In genomic region chr2:26908710-26909386, GRCm38 (mm10) we compare ENCODE assay signal across 9 mouse cellular contexts. TPM values are rescaled to one million over a fixed set of nuclear protein-coding genes. Genes with fewer than 3 reads are reported as not detected.
DNase-seq lines count a peak whose midpoint lies in the region; ATAC-seq and TF ChIP-seq lines count a peak whose summit lies in the region.
"Had no signal": no experiment of that assay in that cellular context is flagged by ENCODE, and none has a peak within 500 bp of the region (broad histone marks: within the 10 kb centered on the region; RNA-seq: fewer than 3 reads in every experiment).

No protein-coding gene starts in this region.

- no peaks in the 10 kb centered on the region for H3K9me3 ChIP-seq in limb, embryonic 14.5 days (ENCODE audit: control insufficient read depth, low read length)
- no peaks in the 10 kb centered on the region for H3K9me3 ChIP-seq in stomach, postnatal 0 days (ENCODE audit: control insufficient read depth, low read length)

- H3K27me3 ChIP-seq in limb, embryonic 14.5 days (ENCODE audit: control insufficient read depth, insufficient read depth, low read length), result no peaks in the 10 kb centered on the region
- no peaks in the 10 kb centered on the region for H3K27me3 ChIP-seq in stomach, postnatal 0 days (ENCODE audit: control insufficient read depth, insufficient read depth, low read length)

- no peak for TF ChIP-seq POLR2A in embryonic fibroblast, embryonic 13.5 days (IDR thresholded peaks at IDR 0.05; ENCODE audit: low read depth, low read length)
- TF ChIP-seq POLR2A in limb, embryonic 14.5 days (IDR thresholded peaks at IDR 0.05; ENCODE audit: borderline replicate concordance, extremely low read depth, insufficient read depth, insufficient read length), result no peak

- H3K36me3 ChIP-seq in limb, embryonic 14.5 days (ENCODE audit: control insufficient read depth, insufficient read depth, low read length), result peaks cover 70% of the 10 kb centered on the region
- peaks cover 22% of the 10 kb centered on the region for H3K36me3 ChIP-seq in stomach, postnatal 0 days (ENCODE audit: control insufficient read depth, insufficient read depth, low read length)

- ATAC-seq in limb, embryonic 14.5 days (ENCODE audit: low FRiP score, low read depth), result no peak
- no peak for ATAC-seq in stomach, postnatal 0 days (ENCODE audit: low FRiP score, low TSS enrichment)

- WGBS in limb, embryonic 14.5 days, result 84% methylated on average over 18 of the region's 18 CpGs
- WGBS in stomach, postnatal 0 days, result 67% methylated on average over 18 of the region's 18 CpGs

- H3K9ac ChIP-seq in limb, embryonic 14.5 days (ENCODE audit: low read depth, low read length, severe bottlenecking), result peak overlapping the region; percentile 95
- H3K9ac ChIP-seq in stomach, postnatal 0 days (ENCODE audit: low read length), result peak overlapping the region; percentile 48

- peaks cover 2% of the 10 kb centered on the region for H3K4me1 ChIP-seq in embryonic fibroblast, embryonic 13.5 days (ENCODE audit: control insufficient read depth, insufficient read depth, low read length)
- peaks cover 24% of the 10 kb centered on the region for H3K4me1 ChIP-seq in limb, embryonic 14.5 days (ENCODE audit: control insufficient read depth, insufficient read depth, low read length)
- H3K4me1 ChIP-seq in stomach, postnatal 0 days (replicated peaks; ENCODE audit: control insufficient read depth, insufficient read depth), result peaks cover 4% of the 10 kb centered on the region; the same call in 1 of the 2 replicates

- no peak for DNase-seq in layer of hippocampus, adult 2 months (ENCODE audit: low spot score in 2 of 2)
- DNase-seq in layer of hippocampus, adult 8-10 months (ENCODE audit: low spot score in 2 of 2), result no peak
- no peak for DNase-seq in limb, embryonic 14.5 days (ENCODE audit: low spot score)
- DNase-seq in stomach, postnatal 0 days (ENCODE audit: low spot score), result no peak
- no peak for DNase-seq in urinary bladder, postnatal 4 days (ENCODE audit: low spot score in 2 of 2)
- no peak for DNase-seq in gastrocnemius, adult 8-10 months (ENCODE audit: low spot score in 2 of 2)
- DNase-seq in right cerebral cortex, postnatal 4 days, result no peak
- DNase-seq: lung, postnatal 10 days had no signal

- TF ChIP-seq EP300 in stomach, postnatal 0 days (optimal IDR thresholded peaks at IDR 0.05), result no peak

- H3K4me3 ChIP-seq in layer of hippocampus, adult 2 months, result peak overlapping the region; percentile 91
- H3K4me3 ChIP-seq in embryonic fibroblast, embryonic 13.5 days (ENCODE audit: insufficient read depth, low read length), result peak overlapping the region; percentile 87
- peak overlapping the region; percentile 83 for H3K4me3 ChIP-seq in limb, embryonic 14.5 days (replicated peaks; ENCODE audit: low read length)
- peak overlapping the region; percentile 76; the same call in 1 of the 2 replicates for H3K4me3 ChIP-seq in stomach, postnatal 0 days (ENCODE audit: low read depth, low read length)

- H3K4me2 ChIP-seq in limb, embryonic 14.5 days (replicated peaks; ENCODE audit: low read depth, low read length, severe bottlenecking), result peak overlapping the region; percentile 79
- H3K4me2 ChIP-seq in stomach, postnatal 0 days (replicated peaks; ENCODE audit: low read depth), result peak overlapping the region; percentile 83

- peak overlapping the region; percentile 11; the same call in 1 of the 2 replicates for H3K27ac ChIP-seq in layer of hippocampus, adult 2 months
- H3K27ac ChIP-seq in embryonic fibroblast, embryonic 13.5 days (ENCODE audit: insufficient read depth, low read length), result no peak overlapping the region
- H3K27ac ChIP-seq in limb, embryonic 14.5 days (replicated peaks; ENCODE audit: low read depth, low read length), result no peak overlapping the region
- no peak overlapping the region for H3K27ac ChIP-seq in stomach, postnatal 0 days (replicated peaks)

- no peak for TF ChIP-seq CTCF in layer of hippocampus, adult 2 months (conservative IDR thresholded peaks at IDR 0.05)
- no peak for TF ChIP-seq CTCF in embryonic fibroblast, embryonic 13.5 days (IDR thresholded peaks at IDR 0.05; ENCODE audit: borderline replicate concordance, insufficient read depth, low read length)
- TF ChIP-seq CTCF in stomach, postnatal 0 days (IDR thresholded peaks at IDR 0.05; ENCODE audit: low read depth), result no peak

RNA-seq across cellular contexts. Expression of gene Med22, which starts 1.6 kb away (rescaled TPM):
- 10 to 100 TPM; 44.6 to 46.5 TPM for total RNA-seq in layer of hippocampus, adult 2 months (2021)
- 10 to 100 TPM; 42.5 to 48.9 (median 47.4) TPM for total RNA-seq in layer of hippocampus, adult 8-10 months (2022)
- 25.6 and 26.8 TPM in 2 replicates for polyA plus RNA-seq in embryonic fibroblast, embryonic 13.5 days (2011; ENCODE audit: insufficient read length, low read depth, missing spikeins)
- polyA plus RNA-seq in limb, embryonic 14.5 days (2012; rRNA removed), result 49.0 and 61.2 TPM in 2 replicates
- 32.7 and 36.2 TPM in 2 replicates for polyA plus RNA-seq in limb, embryonic 14.5 days (2014; fragmentation: Nextera tagmentation; extraction: Ambion mirVana)
- polyA plus RNA-seq in stomach, postnatal 0 days (2015; fragmentation: Nextera tagmentation; extraction: Ambion mirVana), result 22.5 and 23.9 TPM in 2 replicates
- 10 to 100 TPM; 13.9 to 18.2 (median 14.5) TPM for total RNA-seq in gastrocnemius, adult 8-10 months (2022)

RNA-seq across cellular contexts. Expression of gene Rpl7a, which starts 1.7 kb away (rescaled TPM):
- 100 to 1,000 TPM; 245 to 261 TPM for total RNA-seq in layer of hippocampus, adult 2 months (2021)
- 100 to 1,000 TPM; 201 to 291 (median 240) TPM for total RNA-seq in layer of hippocampus, adult 8-10 months (2022)
- polyA plus RNA-seq in embryonic fibroblast, embryonic 13.5 days (2011; ENCODE audit: insufficient read length, low read depth, missing spikeins), result 448 and 480 TPM in 2 replicates
- 1,637 and 2,054 TPM in 2 replicates for polyA plus RNA-seq in limb, embryonic 14.5 days (2012; rRNA removed)
- polyA plus RNA-seq in limb, embryonic 14.5 days (2014; fragmentation: Nextera tagmentation; extraction: Ambion mirVana), result 733 and 758 TPM in 2 replicates
- 477 and 505 TPM in 2 replicates for polyA plus RNA-seq in stomach, postnatal 0 days (2015; fragmentation: Nextera tagmentation; extraction: Ambion mirVana)
- 100 to 1,000 TPM; 250 to 326 (median 272) TPM for total RNA-seq in gastrocnemius, adult 8-10 months (2022)

RNA-seq across cellular contexts. Expression of gene Surf6, which starts 6.2 kb away (rescaled TPM):
- 10 to 100 TPM; 24.3 to 27.6 TPM for total RNA-seq in layer of hippocampus, adult 2 months (2021)
- total RNA-seq in layer of hippocampus, adult 8-10 months (2022), result 10 to 100 TPM; 21.4 to 29.3 (median 22.9) TPM
- polyA plus RNA-seq in embryonic fibroblast, embryonic 13.5 days (2011; ENCODE audit: insufficient read length, low read depth, missing spikeins), result 21.4 and 23.3 TPM in 2 replicates
- polyA plus RNA-seq in limb, embryonic 14.5 days (2012; rRNA removed), result 19.2 and 23.6 TPM in 2 replicates
- 14.1 and 15.3 TPM in 2 replicates for polyA plus RNA-seq in limb, embryonic 14.5 days (2014; fragmentation: Nextera tagmentation; extraction: Ambion mirVana)
- polyA plus RNA-seq in stomach, postnatal 0 days (2015; fragmentation: Nextera tagmentation; extraction: Ambion mirVana), result 12.5 and 12.8 TPM in 2 replicates
- 10 to 100 TPM in 3 of 4 experiments, 1 to 10 TPM in 1; 9.5 to 12.1 (median 11.6) TPM for total RNA-seq in gastrocnemius, adult 8-10 months (2022)

RNA-seq across cellular contexts. Expression of gene Surf2, which starts 7.3 kb away (rescaled TPM):
- 10 to 100 TPM; 35.9 to 36.9 TPM for total RNA-seq in layer of hippocampus, adult 2 months (2021)
- total RNA-seq in layer of hippocampus, adult 8-10 months (2022), result 10 to 100 TPM; 36.2 to 42.4 (median 37.7) TPM
- 29.3 and 33.6 TPM in 2 replicates for polyA plus RNA-seq in embryonic fibroblast, embryonic 13.5 days (2011; ENCODE audit: insufficient read length, low read depth, missing spikeins)
- 41.2 and 41.6 TPM in 2 replicates for polyA plus RNA-seq in limb, embryonic 14.5 days (2012; rRNA removed)
- 30.7 and 36.5 TPM in 2 replicates for polyA plus RNA-seq in limb, embryonic 14.5 days (2014; fragmentation: Nextera tagmentation; extraction: Ambion mirVana)
- 26.2 and 26.5 TPM in 2 replicates for polyA plus RNA-seq in stomach, postnatal 0 days (2015; fragmentation: Nextera tagmentation; extraction: Ambion mirVana)
- 10 to 100 TPM in 3 of 4 experiments, 1 to 10 TPM in 1; 9.5 to 14.7 (median 13.0) TPM for total RNA-seq in gastrocnemius, adult 8-10 months (2022)

RNA-seq across cellular contexts. Expression of gene Surf1, which starts 7.5 kb away (rescaled TPM):
- total RNA-seq in layer of hippocampus, adult 2 months (2021), result 100 to 1,000 TPM in 1 of 2 experiments, 10 to 100 TPM in 1; 96.7 to 101 TPM
- total RNA-seq in layer of hippocampus, adult 8-10 months (2022), result 100 to 1,000 TPM; 102 to 124 (median 112) TPM
- 38.8 and 47.8 TPM in 2 replicates for polyA plus RNA-seq in embryonic fibroblast, embryonic 13.5 days (2011; ENCODE audit: insufficient read length, low read depth, missing spikeins)
- polyA plus RNA-seq in limb, embryonic 14.5 days (2012; rRNA removed), result 57.9 and 69.1 TPM in 2 replicates
- polyA plus RNA-seq in limb, embryonic 14.5 days (2014; fragmentation: Nextera tagmentation; extraction: Ambion mirVana), result 51.2 and 59.7 TPM in 2 replicates
- 64.7 and 68.2 TPM in 2 replicates for polyA plus RNA-seq in stomach, postnatal 0 days (2015; fragmentation: Nextera tagmentation; extraction: Ambion mirVana)
- 10 to 100 TPM; 36.3 to 50.3 (median 43.0) TPM for total RNA-seq in gastrocnemius, adult 8-10 months (2022)
